Mouse (Mus musculus): Measurements from ENCODE around the gene Cyp2d22.

GRCm38 (mm10) chr15:82347852-82348251 lies 32.2 kb downstream of the Cyp2d22 start:
- TF ChIP-seq CTCF (IDR thresholded peaks at IDR 0.05; ENCODE audit: borderline replicate concordance, insufficient read depth, low read length) (no peak), POLR2A (IDR thresholded peaks at IDR 0.05; ENCODE audit: low read depth, low read length) (no peak)
